Mouse (Mus musculus) ES-Bruce4 (cell line): Measurements from ENCODE around the gene Kcnj2.

Source experiments
- CTCF ChIP-seq: IDR thresholded peaks from one replicate; pipeline ENCODE4 v1.8.1; 2011; ENCODE audit warnings: low read depth, low read length
- EP300 ChIP-seq: IDR thresholded peaks from 2 replicates; pipeline ENCODE4 v1.6.1; 2011; ENCODE audit warnings: low read depth, low read length; ENCODE audit not compliant: insufficient read depth
- POLR2A ChIP-seq: IDR thresholded peaks from one replicate; pipeline ENCODE4 v1.8.1; 2011; ENCODE audit warnings: low read length; ENCODE audit not compliant: insufficient read depth

GRCm38 (mm10) chr11:111078107-111078506 lies 12.1 kb downstream of the Kcnj2 start:
- TF ChIP-seq CTCF (no peak), POLR2A (no peak), EP300 (no peak)
